Mouse (Mus musculus): ENCODE measurements around the gene Hacd2. TPM values are rescaled to one million over a fixed set of nuclear protein-coding genes. Genes with fewer than 3 reads are reported as not detected.

Hacd2 gene
- polyA plus RNA-seq, 1 experiment from 2014 or later: 103 TPM

DNA sequence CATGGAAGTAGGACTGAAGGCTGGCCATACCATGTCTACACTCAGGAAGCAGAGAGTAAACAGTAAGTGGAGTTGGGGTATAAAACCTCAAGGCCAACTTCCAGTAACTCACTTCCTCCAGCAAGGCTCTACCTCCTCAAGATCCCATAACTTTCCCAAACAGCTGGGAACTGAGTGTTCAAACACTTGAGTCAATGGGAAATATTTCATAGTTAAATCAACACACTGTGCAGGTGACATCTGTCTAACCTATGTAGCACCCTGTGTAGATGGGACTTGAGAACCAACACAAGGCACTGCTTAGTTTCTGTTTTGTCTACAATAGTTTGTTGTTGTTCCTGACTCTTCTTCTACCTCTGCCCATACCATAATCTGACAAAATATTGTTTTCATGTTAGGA, 13.8 kb upstream of the Hacd2 start:
- Histone ChIP-seq H3K4me2 (no peak overlapping the region), H3K9ac (no peak overlapping the region), H3K9me3 (replicated peaks) (no peaks in the 10 kb centered on the region), H3K36me3 (no peaks in the 10 kb centered on the region), H3K4me1 (no peaks in the 10 kb centered on the region), H3K27ac (no peak overlapping the region), H3K4me3 (replicated peaks) (no peak overlapping the region), H3K27me3 (no peaks in the 10 kb centered on the region; the same call in 1 of the 2 replicates)
- no peak for ATAC-seq (replicated peaks; ENCODE audit: low FRiP score)

DNA sequence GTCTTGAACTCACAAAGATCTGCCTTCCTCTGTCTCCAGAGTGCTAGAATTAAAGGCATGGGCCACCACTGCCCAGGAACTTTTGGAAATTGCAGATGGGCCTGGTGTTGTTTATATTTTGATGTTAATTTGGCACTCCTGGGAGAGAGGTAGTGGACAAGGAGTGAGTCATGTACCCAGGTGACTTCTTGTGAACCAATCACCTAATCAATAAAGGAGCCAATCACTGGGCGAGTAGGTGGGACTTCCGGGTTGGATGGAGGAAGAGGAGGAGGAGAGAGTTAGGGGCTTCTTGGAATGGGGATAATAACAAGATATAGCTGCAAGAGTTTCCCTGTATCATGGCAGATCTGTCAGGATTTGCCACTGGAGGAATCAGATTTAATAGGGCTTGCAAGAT, 8.7 kb upstream of the Hacd2 start:
- 85% methylated on average over 2 of the region's 2 CpGs for WGBS
- Histone ChIP-seq H3K9me3 (replicated peaks) (no peaks in the 10 kb centered on the region), H3K4me1 (no peaks in the 10 kb centered on the region), H3K9ac (no peak overlapping the region), H3K4me3 (replicated peaks) (no peak overlapping the region), H3K27me3 (no peaks in the 10 kb centered on the region; the same call in 1 of the 2 replicates), H3K4me2 (no peak overlapping the region), H3K36me3 (no peaks in the 10 kb centered on the region), H3K27ac (no peak overlapping the region)
- ATAC-seq (replicated peaks; ENCODE audit: low FRiP score): no peak

DNA sequence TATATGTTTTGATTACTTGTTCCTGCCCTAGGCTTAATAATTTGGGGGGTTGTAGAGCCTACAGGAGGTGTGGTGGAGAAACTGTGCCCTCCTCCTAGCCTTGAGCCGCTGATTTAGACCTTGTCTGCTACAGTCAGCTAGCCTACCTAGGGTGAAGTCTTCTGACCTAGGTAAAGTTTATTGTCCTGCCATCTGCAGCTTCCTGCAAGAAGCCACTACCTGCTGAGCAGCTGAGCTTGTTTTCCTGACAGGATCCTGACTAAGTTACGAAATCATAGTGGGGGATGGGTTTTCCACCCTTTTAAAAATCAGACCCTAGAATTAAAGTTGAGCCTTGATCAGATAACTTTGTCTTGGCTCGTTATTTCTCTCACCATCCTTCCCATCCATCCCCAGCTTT, 5.7 kb upstream of the Hacd2 start:
- no peak overlapping the region for H3K4me3 ChIP-seq (replicated peaks)
- WGBS: 79% methylated on average over 3 of the region's 3 CpGs
- H3K9ac ChIP-seq: no peak overlapping the region
- no peaks in the 10 kb centered on the region for H3K4me1 ChIP-seq
- H3K27me3 ChIP-seq: peaks cover 14% of the 10 kb centered on the region
- no peak for ATAC-seq (replicated peaks; ENCODE audit: low FRiP score)
- H3K4me2 ChIP-seq: no peak overlapping the region
- no peak overlapping the region for H3K27ac ChIP-seq
- H3K9me3 ChIP-seq (replicated peaks): no peaks in the 10 kb centered on the region
- H3K36me3 ChIP-seq: no peaks in the 10 kb centered on the region

DNA sequence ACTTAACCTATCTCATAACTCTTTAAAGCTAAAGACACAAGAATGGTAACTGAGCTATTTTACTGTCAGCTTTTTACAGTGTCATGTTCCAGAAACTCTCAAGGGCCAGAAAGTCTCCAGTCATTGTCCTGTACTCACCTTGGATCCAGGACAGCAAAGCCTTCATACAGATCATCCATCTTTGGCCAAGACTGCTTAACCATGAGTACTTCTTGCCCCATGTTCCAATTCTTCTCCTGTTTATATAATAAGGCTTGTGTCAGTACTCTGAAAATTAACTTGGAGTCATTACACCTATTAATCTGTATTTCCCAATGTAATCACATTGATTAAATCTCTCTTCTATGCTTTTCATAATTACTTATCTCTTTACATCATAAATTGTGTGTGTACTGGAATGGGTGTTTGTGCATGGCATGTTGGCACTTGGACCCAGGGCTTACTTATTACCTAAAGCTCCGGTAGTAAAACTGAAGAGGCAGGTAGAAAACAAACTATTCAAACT, 3.7 kb upstream of the Hacd2 start:
- Histone ChIP-seq H3K4me2 (no peak overlapping the region), H3K4me3 (replicated peaks) (no peak overlapping the region), H3K27me3 (peaks cover 14% of the 10 kb centered on the region), H3K4me1 (0 out of 2 replicates have a peak, but pooled peaks cover 2% of the 10 kb centered on the region), H3K9ac (no peak overlapping the region), H3K36me3 (no peaks in the 10 kb centered on the region), H3K9me3 (replicated peaks) (no peaks in the 10 kb centered on the region), H3K27ac (no peak overlapping the region)
- no peak for ATAC-seq (replicated peaks; ENCODE audit: low FRiP score)
- 82% methylated on average over 1 of the region's 1 CpGs for WGBS

DNA sequence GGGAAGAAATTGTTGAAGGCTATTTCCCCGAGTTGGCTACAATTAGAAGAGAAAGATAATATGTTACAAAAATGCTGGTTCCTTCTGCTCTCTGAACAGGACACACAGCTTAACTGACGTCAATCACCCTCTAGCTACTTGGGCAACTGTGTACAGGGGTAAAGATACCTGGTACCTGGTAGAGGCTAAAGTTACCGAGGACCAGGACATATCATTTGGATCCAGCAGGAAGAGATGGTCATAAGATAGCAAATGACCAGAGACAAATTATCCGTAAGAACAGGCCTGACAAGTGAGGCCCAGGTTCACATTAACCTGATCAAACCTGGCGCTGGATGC, 356 bp upstream of the Hacd2 start:
- H3K36me3 ChIP-seq: peaks cover 4% of the 10 kb centered on the region; the same call in 1 of the 2 replicates
- peak overlapping the region; percentile 92 for H3K4me3 ChIP-seq (replicated peaks)
- H3K4me2 ChIP-seq: peak overlapping the region; percentile 71
- 49% methylated on average over 5 of the region's 5 CpGs for WGBS
- no peak overlapping the region for H3K9ac ChIP-seq
- peaks cover 14% of the 10 kb centered on the region for H3K27me3 ChIP-seq
- H3K9me3 ChIP-seq (replicated peaks): no peaks in the 10 kb centered on the region
- ATAC-seq (replicated peaks; ENCODE audit: low FRiP score): no peak; the same call in 1 of the 2 replicates
- peaks cover 5% of the 10 kb centered on the region; the same call in 1 of the 2 replicates for H3K4me1 ChIP-seq
- 0 out of 2 replicates have a peak overlapping the region, but pooled peaks have one; percentile 18 for H3K27ac ChIP-seq

DNA sequence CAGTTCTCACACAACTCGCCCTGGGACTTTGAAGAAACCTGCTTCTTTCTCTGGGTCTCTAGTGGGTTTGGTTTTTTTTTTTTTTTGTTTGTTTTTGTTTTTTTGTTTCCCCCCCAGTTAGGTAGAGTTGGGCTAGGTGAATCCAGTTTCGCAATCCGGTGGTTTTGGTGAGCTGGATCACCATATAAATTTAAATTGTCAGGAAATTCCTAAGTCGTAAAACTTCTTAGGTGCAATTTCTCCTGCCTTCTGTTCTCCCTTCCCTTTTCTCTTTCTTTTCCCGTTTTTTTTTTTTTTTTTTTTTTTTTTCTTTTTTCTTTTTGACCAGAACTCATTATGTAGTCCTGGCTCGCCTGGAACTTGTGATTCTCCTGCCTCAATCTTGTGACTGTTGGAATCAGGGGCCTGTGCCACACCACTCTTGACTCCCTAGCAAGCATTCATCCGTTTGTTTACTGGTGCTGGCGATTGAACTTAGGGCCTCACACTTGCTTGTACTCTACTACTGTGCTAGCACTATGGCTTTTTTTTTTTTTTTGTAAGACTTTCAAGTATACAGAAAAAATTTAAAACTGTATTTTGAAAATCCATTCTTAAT, 1.0 kb downstream of the Hacd2 start:
- H3K27ac ChIP-seq: peak overlapping the region; percentile 91
- H3K9me3 ChIP-seq (replicated peaks): no peaks in the 10 kb centered on the region
- peaks cover 14% of the 10 kb centered on the region for H3K27me3 ChIP-seq
- H3K4me1 ChIP-seq: peaks cover 5% of the 10 kb centered on the region; the same call in 1 of the 2 replicates
- WGBS: 5% methylated on average over 8 of the region's 8 CpGs
- ATAC-seq (replicated peaks; ENCODE audit: low FRiP score): no peak
- H3K36me3 ChIP-seq: peaks cover 10% of the 10 kb centered on the region; the same call in 1 of the 2 replicates
- peak overlapping the region; percentile 71 for H3K4me2 ChIP-seq
- peak overlapping the region; percentile 91 for H3K9ac ChIP-seq
- H3K4me3 ChIP-seq (replicated peaks): peak overlapping the region; percentile 92

DNA sequence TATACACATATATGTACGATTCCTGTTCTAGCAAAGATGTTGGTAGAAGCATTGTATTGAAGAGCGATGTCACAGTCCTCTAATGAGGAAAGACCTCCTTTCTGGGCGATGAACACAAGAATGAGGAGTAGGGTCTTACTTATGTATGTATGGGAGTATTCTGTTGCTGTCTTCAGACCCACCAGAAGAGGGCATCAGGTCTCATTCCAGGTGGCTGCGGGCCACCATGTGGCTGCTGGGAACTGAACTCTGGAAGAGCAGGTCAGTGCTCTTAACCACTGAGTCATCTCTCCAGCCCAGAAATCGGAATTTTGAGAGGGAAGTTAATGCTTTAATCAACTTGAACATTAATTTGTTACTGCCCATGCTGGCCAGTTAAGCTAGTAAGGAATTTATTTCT, 2.1 kb downstream of the Hacd2 start:
- Histone ChIP-seq H3K36me3 (peaks cover 20% of the 10 kb centered on the region), H3K9ac (no peak overlapping the region), H3K27ac (no peak overlapping the region), H3K9me3 (replicated peaks) (no peaks in the 10 kb centered on the region), H3K4me2 (no peak overlapping the region), H3K4me3 (replicated peaks) (no peak overlapping the region), H3K27me3 (peaks cover 13% of the 10 kb centered on the region), H3K4me1 (peaks cover 5% of the 10 kb centered on the region; the same call in 1 of the 2 replicates)
- ATAC-seq (replicated peaks; ENCODE audit: low FRiP score): no peak
- WGBS: 85% methylated on average over 5 of the region's 5 CpGs

DNA sequence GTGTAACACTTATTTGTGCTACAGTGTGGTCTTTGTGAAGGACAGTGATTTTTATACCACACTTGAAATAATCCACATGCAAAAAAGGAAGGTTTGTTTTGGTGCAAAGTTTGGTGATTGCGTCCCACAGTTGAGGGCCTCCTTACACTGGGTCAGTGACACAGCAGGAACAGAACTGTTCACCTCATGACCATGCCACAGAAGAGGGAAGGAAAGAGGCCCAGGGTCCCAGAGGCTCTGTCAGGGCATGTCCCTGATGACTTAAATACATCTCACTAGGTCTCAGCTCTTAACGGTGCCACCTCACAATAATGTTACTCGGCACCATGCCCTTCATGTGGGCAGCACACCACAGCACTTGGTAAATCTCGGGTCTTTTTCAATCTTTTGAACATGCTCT, 3.1 kb downstream of the Hacd2 start:
- Histone ChIP-seq H3K9me3 (replicated peaks) (no peaks in the 10 kb centered on the region), H3K27me3 (peaks cover 4% of the 10 kb centered on the region; the same call in 1 of the 2 replicates), H3K27ac (no peak overlapping the region), H3K4me1 (peaks cover 5% of the 10 kb centered on the region; the same call in 1 of the 2 replicates), H3K4me2 (no peak overlapping the region), H3K4me3 (replicated peaks) (no peak overlapping the region), H3K36me3 (peaks cover 27% of the 10 kb centered on the region), H3K9ac (no peak overlapping the region)
- 96% methylated on average over 4 of the region's 4 CpGs for WGBS
- no peak for ATAC-seq (replicated peaks; ENCODE audit: low FRiP score)

DNA sequence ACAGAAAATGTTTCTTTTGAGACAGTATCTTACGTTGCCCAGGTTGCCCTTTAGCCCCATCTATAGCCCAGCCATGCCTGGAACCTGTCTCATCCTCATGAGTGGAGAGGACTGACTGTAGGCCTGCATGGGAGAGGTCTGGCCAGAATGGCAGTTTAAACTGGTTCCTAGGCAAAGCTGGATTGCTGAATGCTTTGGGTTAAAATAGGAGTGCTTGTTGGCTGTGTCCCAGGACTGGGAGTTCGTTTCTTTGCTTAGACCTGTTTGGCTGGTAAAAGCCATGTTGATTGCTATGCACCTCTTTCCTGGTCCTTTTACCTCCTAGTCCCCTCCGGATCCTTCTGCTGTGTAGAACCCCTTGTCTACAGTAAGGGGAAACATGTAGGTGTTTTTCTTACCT, 11.0 kb downstream of the Hacd2 start:
- H3K27me3 ChIP-seq: no peaks in the 10 kb centered on the region
- no peak overlapping the region for H3K9ac ChIP-seq
- no peak overlapping the region for H3K4me3 ChIP-seq (replicated peaks)
- peaks cover 42% of the 10 kb centered on the region for H3K36me3 ChIP-seq
- peaks cover 24% of the 10 kb centered on the region for H3K4me1 ChIP-seq
- peak overlapping the region; percentile 19; the same call in 1 of the 2 replicates for H3K27ac ChIP-seq
- WGBS: 76% methylated on average over 3 of the region's 3 CpGs
- no peaks in the 10 kb centered on the region for H3K9me3 ChIP-seq (replicated peaks)
- no peak for ATAC-seq (replicated peaks; ENCODE audit: low FRiP score)
- no peak overlapping the region for H3K4me2 ChIP-seq

DNA sequence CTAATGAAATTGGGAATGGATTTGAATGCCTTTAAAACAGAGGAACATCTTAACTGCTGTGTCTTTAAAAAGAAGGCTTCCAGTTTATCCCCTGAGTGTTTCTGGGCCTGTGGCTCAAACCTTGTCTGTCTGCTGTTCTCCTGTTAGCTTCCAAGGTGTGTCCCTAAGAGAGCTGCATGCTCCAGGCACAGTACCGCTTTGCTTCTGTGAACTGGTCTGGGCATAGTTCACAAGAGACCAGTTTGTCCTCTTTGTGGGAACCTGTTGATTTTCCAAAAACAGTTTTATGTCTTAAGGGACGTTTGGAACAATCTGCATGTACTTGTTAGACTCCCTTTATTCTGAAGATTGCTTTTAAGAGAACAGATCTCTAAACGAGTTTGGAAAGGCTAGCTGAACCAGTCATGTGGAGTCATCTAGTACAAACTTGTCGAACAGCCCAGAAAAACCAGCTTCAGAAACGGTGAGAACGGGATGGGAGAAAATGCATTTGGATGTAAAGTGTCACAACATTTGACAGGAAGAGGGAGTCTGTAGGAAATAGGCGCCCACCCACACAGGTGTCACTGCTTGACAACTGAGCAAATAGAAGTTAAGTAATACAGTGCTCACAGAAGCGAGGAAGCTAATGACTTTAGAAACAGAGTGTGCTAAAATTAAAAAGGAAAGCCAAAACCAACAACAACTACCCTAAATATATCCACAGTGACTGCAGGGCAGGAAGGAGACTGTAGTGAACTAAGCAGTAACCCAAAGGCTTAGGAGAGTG, 11.8 kb downstream of the Hacd2 start:
- peak overlapping the region; percentile 19 for H3K27ac ChIP-seq
- no peaks in the 10 kb centered on the region for H3K27me3 ChIP-seq
- WGBS: 38% methylated on average over 8 of the region's 8 CpGs
- H3K9me3 ChIP-seq (replicated peaks): no peaks in the 10 kb centered on the region
- H3K4me1 ChIP-seq: peaks cover 25% of the 10 kb centered on the region
- H3K4me3 ChIP-seq (replicated peaks): no peak overlapping the region
- no peak for ATAC-seq (replicated peaks; ENCODE audit: low FRiP score)
- peaks cover 36% of the 10 kb centered on the region for H3K36me3 ChIP-seq
- H3K9ac ChIP-seq: no peak overlapping the region
- no peak overlapping the region for H3K4me2 ChIP-seq

DNA sequence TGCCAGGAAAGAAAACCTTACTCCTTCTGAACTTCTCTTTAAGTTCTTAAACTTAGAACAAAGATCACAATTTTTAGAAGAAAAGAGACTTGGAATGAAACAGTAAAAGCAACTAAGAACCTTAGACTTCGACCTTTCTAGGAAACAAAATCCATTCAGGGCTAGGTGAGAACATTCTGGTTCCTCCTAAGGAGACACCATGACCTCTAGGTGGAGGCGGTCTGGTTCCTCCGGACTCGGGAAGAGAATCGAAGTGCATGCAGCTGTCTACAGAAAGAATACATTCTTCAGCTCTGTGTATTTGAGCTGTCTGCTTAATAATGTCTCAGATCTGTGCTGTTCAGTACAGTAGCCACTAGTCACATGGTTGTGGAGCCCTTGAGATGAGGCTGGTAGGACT, 12.7 kb downstream of the Hacd2 start:
- H3K4me2 ChIP-seq: no peak overlapping the region
- H3K9me3 ChIP-seq (replicated peaks): no peaks in the 10 kb centered on the region
- H3K27ac ChIP-seq: no peak overlapping the region
- H3K4me1 ChIP-seq: peaks cover 26% of the 10 kb centered on the region
- ATAC-seq (replicated peaks; ENCODE audit: low FRiP score): no peak
- H3K27me3 ChIP-seq: no peaks in the 10 kb centered on the region
- 70% methylated on average over 5 of the region's 5 CpGs for WGBS
- no peak overlapping the region for H3K9ac ChIP-seq
- peaks cover 32% of the 10 kb centered on the region for H3K36me3 ChIP-seq
- no peak overlapping the region for H3K4me3 ChIP-seq (replicated peaks)

DNA sequence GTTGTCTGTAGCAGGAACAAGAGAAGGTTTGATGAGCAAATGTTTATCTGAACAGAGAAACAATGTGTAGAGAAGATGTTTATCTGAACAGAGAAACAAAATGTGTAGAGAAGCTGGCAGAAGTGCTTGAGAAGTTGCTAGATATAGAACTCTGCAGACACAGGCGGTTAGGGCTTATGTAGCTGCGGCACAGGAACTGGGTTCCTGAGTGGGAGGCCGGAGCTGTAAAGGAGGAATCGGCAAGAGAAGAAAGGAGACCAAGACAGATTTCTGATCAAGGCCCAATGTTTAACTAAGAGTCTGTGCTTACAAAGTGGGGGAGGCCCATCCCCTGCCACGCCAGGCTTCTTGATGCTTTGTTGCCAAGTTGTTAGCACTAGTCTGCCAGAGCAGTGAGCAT, 14.5 kb downstream of the Hacd2 start:
- H3K9ac ChIP-seq: no peak overlapping the region
- H3K4me1 ChIP-seq: peaks cover 29% of the 10 kb centered on the region
- no peak overlapping the region for H3K27ac ChIP-seq
- H3K4me2 ChIP-seq: no peak overlapping the region
- no peaks in the 10 kb centered on the region for H3K9me3 ChIP-seq (replicated peaks)
- peaks cover 32% of the 10 kb centered on the region for H3K36me3 ChIP-seq
- no peak overlapping the region for H3K4me3 ChIP-seq (replicated peaks)
- H3K27me3 ChIP-seq: no peaks in the 10 kb centered on the region
- WGBS: 70% methylated on average over 5 of the region's 5 CpGs
- ATAC-seq (replicated peaks; ENCODE audit: low FRiP score): no peak
